Mouse (Mus musculus) gastrocnemius, postnatal 4 days (tissue): ENCODE results near the gene Tmem229b. TPM values are rescaled to one million over a fixed set of nuclear protein-coding genes. Genes with fewer than 3 reads are reported as not detected.
"Not testable (repeated sequence)": the region's sequence is repeated elsewhere in the genome, so short reads cannot be mapped to it uniquely, and the experiment has no call there.

Source experiments
- DNase-seq, 2 experiments: peaks; one replicate each; pipeline ENCODE4 v3.0.0; 2021 to 2022; ENCODE audit warnings: low spot score in 2 of 2, mixed read lengths in 2 of 2
- total RNA-seq, 2 experiments: library from RNA; stranded (reverse); gene quantifications; 2 replicates each; pipeline ENCODE4 v1.2.3; 2021

Tmem229b gene
- total RNA-seq, 2 experiments from 2014 or later, result 7.7 to 8.0 TPM

- no peak for DNase-seq
These were observed 54.9 kb downstream of the Tmem229b start for GRCm38 (mm10) chr12:78952484-78952883.

GRCm38 (mm10) chr12:78952053-78952452 lies 55.4 kb downstream of the Tmem229b start:
- DNase-seq, result no peak

- no peak for DNase-seq
These were observed 59.8 kb downstream of the Tmem229b start for GRCm38 (mm10) chr12:78947661-78948060.

GRCm38 (mm10) chr12:78947161-78947560 lies 60.3 kb downstream of the Tmem229b start:
- DNase-seq, result no peak

GRCm38 (mm10) chr12:78942931-78943330 lies 64.5 kb downstream of the Tmem229b start:
- no peak for DNase-seq

GRCm38 (mm10) chr12:78940081-78940480 lies 67.3 kb downstream of the Tmem229b start:
- no peak for DNase-seq

GRCm38 (mm10) chr12:78939393-78940037 lies 67.9 kb downstream of the Tmem229b start:
- DNase-seq, result no peak

GRCm38 (mm10) chr12:78936494-78936893 lies 70.9 kb downstream of the Tmem229b start:
- DNase-seq, result no peak

GRCm38 (mm10) chr12:78929900-78930299 lies 77.5 kb downstream of the Tmem229b start:
- no peak for DNase-seq

GRCm38 (mm10) chr12:78927287-78927686 lies 80.1 kb downstream of the Tmem229b start:
- no peak for DNase-seq

GRCm38 (mm10) chr12:78923539-78924189 lies 83.8 kb downstream of the Tmem229b start:
- no peak for DNase-seq

- not testable (repeated sequence) for DNase-seq
These were observed 84.5 kb downstream of the Tmem229b start for GRCm38 (mm10) chr12:78922977-78923376.

GRCm38 (mm10) chr12:78922058-78922457 lies 85.4 kb downstream of the Tmem229b start:
- DNase-seq, result no peak

GRCm38 (mm10) chr12:78921421-78921820 lies 86.0 kb downstream of the Tmem229b start:
- DNase-seq, result peak in 1 of 2 experiments; percentile 47

GRCm38 (mm10) chr12:78919079-78919712 lies 88.2 kb downstream of the Tmem229b start:
- DNase-seq, result peak in 1 of 2 experiments; percentile 44

- peak; percentile 46 to 74 for DNase-seq
These were observed 89.0 kb downstream of the Tmem229b start for GRCm38 (mm10) chr12:78918227-78919078.

GRCm38 (mm10) chr12:78916278-78916677 lies 91.1 kb downstream of the Tmem229b start:
- no peak for DNase-seq

- no peak for DNase-seq
These were observed 91.9 kb downstream of the Tmem229b start for GRCm38 (mm10) chr12:78915561-78915960.

GRCm38 (mm10) chr12:78914458-78914857 lies 93.0 kb downstream of the Tmem229b start:
- DNase-seq, result no peak
